Mouse (Mus musculus): ENCODE measurements at regions not wholly inside any gene's neighbourhood (a gene's known extent, or its start where the extent isn't known, plus 50 kb on each side); places are given as distances from the start of the nearest gene placed in this dataset.

DNA sequence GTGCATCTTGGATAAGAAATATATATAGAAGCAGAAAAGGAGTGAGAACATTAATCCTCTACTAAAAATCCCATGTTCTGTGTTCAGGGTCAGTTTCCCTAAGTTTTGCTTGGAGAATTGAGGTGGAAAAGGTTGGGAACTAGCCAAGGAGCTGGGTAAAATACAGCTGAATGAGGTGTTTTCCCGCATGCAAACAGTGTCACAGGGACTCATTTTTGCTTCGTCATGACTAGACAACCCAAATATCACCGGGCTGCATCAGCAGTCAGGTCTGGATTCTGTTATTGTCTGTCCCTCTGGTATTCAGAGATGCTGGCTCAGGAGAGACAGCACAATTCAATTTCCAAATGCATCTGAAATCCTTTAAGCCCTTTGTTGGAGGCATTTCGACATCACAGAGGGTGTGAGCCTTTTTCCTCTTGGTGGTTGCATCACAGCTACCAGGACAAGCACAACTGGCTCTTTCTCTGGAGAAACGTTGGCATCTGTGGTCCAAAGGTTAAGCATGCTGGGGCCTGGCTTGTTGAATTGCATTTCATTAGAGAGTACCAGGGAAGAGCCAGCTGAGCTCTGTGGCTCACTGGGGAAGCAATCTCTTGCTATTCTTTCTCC is 59.6 kb upstream of the Sesn3 start:
- 68% methylated on average over 5 of the region's 5 CpGs for WGBS
- Histone ChIP-seq H3K4me3 (ENCODE audit: control insufficient read depth, insufficient read depth, low read length) (no peak overlapping the region), H3K27ac (ENCODE audit: control insufficient read depth, insufficient read depth, low read length) (no peak overlapping the region), H3K27me3 (ENCODE audit: control insufficient read depth, insufficient read depth, low read length) (no peaks in the 10 kb centered on the region), H3K4me1 (replicated peaks; ENCODE audit: control insufficient read depth, insufficient read depth, low read length) (no peaks in the 10 kb centered on the region), H3K36me3 (ENCODE audit: control insufficient read depth, insufficient read depth, low read length) (no peaks in the 10 kb centered on the region)
- TF ChIP-seq CTCF (IDR thresholded peaks at IDR 0.05; ENCODE audit: borderline replicate concordance, control insufficient read depth, extremely low read depth, insufficient read depth, low read length, poor library complexity): no peak
- no peak for TF ChIP-seq POLR2A (IDR thresholded peaks at IDR 0.05; ENCODE audit: control insufficient read depth, extremely low read depth, insufficient read depth, low read length, poor library complexity)
- DNase-seq: no peak

DNA sequence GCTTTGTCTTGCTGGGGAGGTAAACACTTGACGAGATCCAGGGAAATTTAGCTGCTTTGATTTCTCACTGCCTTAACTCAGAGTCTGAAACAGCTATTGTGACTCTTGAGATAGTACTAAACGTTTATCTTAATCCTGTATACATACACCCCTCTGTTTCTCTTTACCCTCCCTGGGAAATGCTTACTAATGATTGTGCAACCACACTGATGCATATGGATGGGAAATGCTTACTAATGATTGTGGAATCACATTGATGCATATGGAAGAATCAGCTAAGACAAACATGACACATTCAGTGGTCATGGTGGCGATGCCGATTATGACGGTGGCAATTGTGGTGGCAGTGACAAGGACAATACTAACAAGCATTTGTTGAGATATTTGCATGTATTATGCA is 58.9 kb upstream of the Sesn3 start:
- Histone ChIP-seq H3K4me3 (ENCODE audit: control insufficient read depth, insufficient read depth, low read length) (no peak overlapping the region), H3K27ac (ENCODE audit: control insufficient read depth, insufficient read depth, low read length) (no peak overlapping the region), H3K27me3 (ENCODE audit: control insufficient read depth, insufficient read depth, low read length) (no peaks in the 10 kb centered on the region), H3K4me1 (replicated peaks; ENCODE audit: control insufficient read depth, insufficient read depth, low read length) (no peaks in the 10 kb centered on the region), H3K36me3 (ENCODE audit: control insufficient read depth, insufficient read depth, low read length) (no peaks in the 10 kb centered on the region)
- DNase-seq: no peak
- 94% methylated on average over 5 of the region's 5 CpGs for WGBS
- no peak for TF ChIP-seq POLR2A (IDR thresholded peaks at IDR 0.05; ENCODE audit: control insufficient read depth, extremely low read depth, insufficient read depth, low read length, poor library complexity)
- TF ChIP-seq CTCF (IDR thresholded peaks at IDR 0.05; ENCODE audit: borderline replicate concordance, control insufficient read depth, extremely low read depth, insufficient read depth, low read length, poor library complexity): no peak

DNA sequence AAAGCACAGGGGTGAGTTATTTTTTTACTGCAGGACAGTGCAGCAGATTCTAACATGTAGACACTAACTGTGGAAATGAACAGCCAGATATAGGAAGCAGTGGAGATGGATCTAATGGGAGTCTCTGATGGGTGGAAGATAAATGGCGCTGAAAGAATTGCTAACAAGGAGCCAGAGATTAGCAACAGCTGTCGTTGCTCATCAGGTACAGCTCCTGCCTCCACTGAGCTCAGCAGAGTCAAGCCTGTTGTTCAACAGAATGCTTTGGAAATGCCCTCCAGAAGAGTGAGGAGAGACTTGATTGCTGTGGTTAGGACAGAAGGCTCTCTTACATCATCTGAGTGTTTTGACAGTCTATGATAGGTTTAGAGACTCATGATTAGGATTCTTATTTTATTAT is 51.9 kb upstream of the Sesn3 start:
- Histone ChIP-seq H3K4me3 (ENCODE audit: control insufficient read depth, insufficient read depth, low read length) (no peak overlapping the region), H3K36me3 (ENCODE audit: control insufficient read depth, insufficient read depth, low read length) (no peaks in the 10 kb centered on the region), H3K4me1 (replicated peaks; ENCODE audit: control insufficient read depth, insufficient read depth, low read length) (no peaks in the 10 kb centered on the region), H3K27me3 (ENCODE audit: control insufficient read depth, insufficient read depth, low read length) (no peaks in the 10 kb centered on the region), H3K27ac (ENCODE audit: control insufficient read depth, insufficient read depth, low read length) (no peak overlapping the region)
- 87% methylated on average over 2 of the region's 2 CpGs for WGBS
- no peak for DNase-seq
- TF ChIP-seq CTCF (IDR thresholded peaks at IDR 0.05; ENCODE audit: borderline replicate concordance, control insufficient read depth, extremely low read depth, insufficient read depth, low read length, poor library complexity) (no peak), POLR2A (IDR thresholded peaks at IDR 0.05; ENCODE audit: control insufficient read depth, extremely low read depth, insufficient read depth, low read length, poor library complexity) (no peak)

Data from thymus, adult 2 months (tissue).